Mouse (Mus musculus): ENCODE measurements at regions not wholly inside any gene's neighbourhood (a gene's known extent, or its start where the extent isn't known, plus 50 kb on each side); places are given as distances from the start of the nearest gene placed in this dataset.
"Not testable (repeated sequence)": the region's sequence is repeated elsewhere in the genome, so short reads cannot be mapped to it uniquely, and the experiment has no call there.

DNA sequence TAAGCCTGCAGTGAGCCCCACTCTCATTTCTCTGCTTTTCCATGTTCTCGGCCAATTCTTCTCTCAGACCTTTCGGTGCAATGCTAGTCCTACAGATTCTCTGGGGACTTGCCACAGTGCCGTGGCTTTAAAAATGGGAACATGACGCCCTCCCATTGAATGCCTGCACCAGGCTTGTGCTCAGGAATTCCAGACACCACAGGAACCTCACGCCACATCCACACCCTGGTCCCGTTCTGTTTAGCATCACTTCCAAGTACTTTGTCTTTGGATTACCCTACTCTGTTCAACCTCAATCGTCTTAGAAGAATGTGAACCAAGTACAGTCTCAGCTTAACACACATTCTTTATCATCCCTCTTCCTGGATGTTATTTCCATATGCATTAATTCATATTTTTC is 66.5 kb downstream of the Nabp1 start:
- H3K27ac ChIP-seq (ENCODE audit: low read depth, low read length), result no peak overlapping the region
- no peaks in the 10 kb centered on the region for H3K9me3 ChIP-seq (ENCODE audit: low read length)
- H3K36me3 ChIP-seq (ENCODE audit: insufficient read depth, low read length), result no peaks in the 10 kb centered on the region
- H3K4me1 ChIP-seq (ENCODE audit: insufficient read depth, low read length), result no peaks in the 10 kb centered on the region
- no peak overlapping the region for H3K4me3 ChIP-seq (ENCODE audit: low read depth, low read length)
- no peak overlapping the region for H3K4me2 ChIP-seq (ENCODE audit: low read depth, low read length, poor library complexity, severe bottlenecking)
- ATAC-seq (ENCODE audit: low FRiP score), result no peak
- no peaks in the 10 kb centered on the region for H3K27me3 ChIP-seq (ENCODE audit: insufficient read depth, low read length)
- WGBS, result 76% methylated on average over 7 of the region's 7 CpGs
- DNase-seq (ENCODE audit: low spot score), result no peak
- no peak overlapping the region for H3K9ac ChIP-seq (replicated peaks; ENCODE audit: low read length, poor library complexity, severe bottlenecking)
- TF ChIP-seq CTCF (IDR thresholded peaks at IDR 0.05), result no peak

DNA sequence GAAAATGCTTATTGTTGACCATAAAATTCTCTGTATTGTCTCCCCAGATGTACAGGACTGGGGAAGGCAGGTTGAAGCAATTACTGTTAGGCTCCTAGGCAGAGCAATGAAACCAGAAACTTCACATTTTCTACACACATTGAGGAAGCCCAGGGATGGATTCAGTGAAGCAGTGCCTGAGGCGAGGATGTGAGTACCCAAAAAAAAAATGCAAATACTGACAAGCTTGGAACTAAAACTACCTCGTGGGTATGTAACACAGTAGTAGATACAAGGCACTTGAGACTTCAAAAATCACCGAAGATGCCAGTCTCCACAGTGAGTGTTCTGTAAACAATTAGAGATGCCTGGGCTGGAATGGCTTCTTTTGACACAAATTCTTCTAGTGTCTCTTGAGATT is 74.6 kb downstream of the Nabp1 start:
- 77% methylated on average over 3 of the region's 3 CpGs for WGBS
- Histone ChIP-seq H3K36me3 (ENCODE audit: insufficient read depth, low read length) (no peaks in the 10 kb centered on the region), H3K9me3 (ENCODE audit: low read length) (no peaks in the 10 kb centered on the region), H3K4me2 (ENCODE audit: low read depth, low read length, poor library complexity, severe bottlenecking) (no peak overlapping the region), H3K27me3 (ENCODE audit: insufficient read depth, low read length) (no peaks in the 10 kb centered on the region), H3K4me3 (ENCODE audit: low read depth, low read length) (no peak overlapping the region), H3K27ac (ENCODE audit: low read depth, low read length) (no peak overlapping the region), H3K9ac (replicated peaks; ENCODE audit: low read length, poor library complexity, severe bottlenecking) (no peak overlapping the region), H3K4me1 (ENCODE audit: insufficient read depth, low read length) (no peaks in the 10 kb centered on the region)
- ATAC-seq (ENCODE audit: low FRiP score) (no peak), DNase-seq (ENCODE audit: low spot score) (no peak)
- TF ChIP-seq CTCF (IDR thresholded peaks at IDR 0.05), result no peak

DNA sequence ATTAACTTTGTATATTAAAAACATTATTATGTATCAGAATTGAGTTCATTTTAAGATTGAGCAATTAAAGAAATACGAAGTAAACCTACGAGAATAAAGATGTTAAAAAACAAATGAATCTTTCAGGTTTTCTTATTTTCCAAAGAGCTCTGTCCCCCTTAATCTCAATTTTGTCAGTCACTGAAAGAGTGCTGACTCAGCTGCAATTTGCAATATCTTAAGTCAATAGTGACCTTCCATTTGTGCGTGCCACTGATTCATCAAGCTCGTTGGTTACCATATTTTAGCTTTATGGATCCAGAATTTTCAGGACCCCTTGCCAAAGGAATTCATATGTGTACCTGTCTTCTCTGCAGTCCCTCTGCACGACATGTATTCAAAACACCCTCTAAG is 75.7 kb downstream of the Nabp1 start:
- Histone ChIP-seq H3K4me2 (ENCODE audit: low read depth, low read length, poor library complexity, severe bottlenecking) (no peak overlapping the region), H3K9me3 (ENCODE audit: low read length) (no peaks in the 10 kb centered on the region), H3K9ac (replicated peaks; ENCODE audit: low read length, poor library complexity, severe bottlenecking) (no peak overlapping the region), H3K27me3 (ENCODE audit: insufficient read depth, low read length) (no peaks in the 10 kb centered on the region), H3K4me3 (ENCODE audit: low read depth, low read length) (no peak overlapping the region), H3K36me3 (ENCODE audit: insufficient read depth, low read length) (no peaks in the 10 kb centered on the region), H3K4me1 (ENCODE audit: insufficient read depth, low read length) (no peaks in the 10 kb centered on the region), H3K27ac (ENCODE audit: low read depth, low read length) (no peak overlapping the region)
- TF ChIP-seq CTCF (IDR thresholded peaks at IDR 0.05), result no peak
- WGBS, result 95% methylated on average over 5 of the region's 5 CpGs
- DNase-seq (ENCODE audit: low spot score) (no peak), ATAC-seq (ENCODE audit: low FRiP score) (no peak)

DNA sequence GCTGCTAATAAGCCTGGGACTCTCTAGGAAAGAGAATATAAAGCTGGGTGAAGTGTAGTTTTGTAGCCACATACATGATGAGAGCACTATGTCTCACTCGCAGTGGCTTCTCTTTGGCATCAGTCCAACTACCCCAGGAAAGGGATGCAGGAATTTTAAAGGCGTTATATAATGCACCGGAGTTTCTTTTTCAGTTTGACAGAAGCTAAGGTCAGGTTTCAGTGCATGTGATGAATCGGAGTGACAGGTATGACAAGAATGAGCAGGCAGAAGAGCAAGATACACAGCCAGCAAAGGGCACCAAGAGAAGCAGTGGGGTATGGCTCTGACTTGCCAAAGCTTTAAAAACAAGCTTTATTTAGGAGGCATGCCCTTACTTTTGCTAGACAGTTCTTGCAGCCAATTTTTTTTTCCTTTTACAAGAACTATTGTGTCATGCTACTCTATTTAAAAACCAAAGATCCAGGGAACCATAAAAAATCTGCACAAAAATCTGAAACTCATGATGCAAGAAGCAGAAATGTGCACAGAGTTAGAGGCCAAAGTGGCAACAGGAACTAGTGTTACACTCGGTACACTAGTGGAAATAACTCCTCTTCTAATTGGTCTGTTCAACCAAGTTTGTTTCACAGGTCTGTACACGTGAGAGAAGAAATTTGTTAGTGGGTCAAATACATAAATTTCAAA is 76.2 kb downstream of the Nabp1 start:
- no peak for DNase-seq (ENCODE audit: low spot score)
- TF ChIP-seq CTCF (IDR thresholded peaks at IDR 0.05), result no peak

GRCm38 (mm10) chr1:51400541-51400940 is 77.7 kb downstream of the Nabp1 start:
- not testable (repeated sequence) for H3K36me3 ChIP-seq (ENCODE audit: insufficient read depth, low read length); H3K9me3 ChIP-seq (ENCODE audit: low read length); H3K4me1 ChIP-seq (ENCODE audit: insufficient read depth, low read length); H3K27me3 ChIP-seq (ENCODE audit: insufficient read depth, low read length); DNase-seq (ENCODE audit: low spot score); H3K27ac ChIP-seq (ENCODE audit: low read depth, low read length); H3K4me2 ChIP-seq (ENCODE audit: low read depth, low read length, poor library complexity, severe bottlenecking); ATAC-seq (ENCODE audit: low FRiP score); H3K4me3 ChIP-seq (ENCODE audit: low read depth, low read length); H3K9ac ChIP-seq (replicated peaks; ENCODE audit: low read length, poor library complexity, severe bottlenecking)
- WGBS, result 73% methylated on average over 4 of the region's 4 CpGs

More for the DNA sequence above, 76.2 kb downstream of the Nabp1 start:
- Histone ChIP-seq H3K27ac (ENCODE audit: low read depth, low read length) (no peak overlapping the region), H3K4me3 (ENCODE audit: low read depth, low read length) (no peak overlapping the region), H3K4me1 (ENCODE audit: insufficient read depth, low read length) (no peaks in the 10 kb centered on the region), H3K9ac (replicated peaks; ENCODE audit: low read length, poor library complexity, severe bottlenecking) (no peak overlapping the region), H3K36me3 (ENCODE audit: insufficient read depth, low read length) (no peaks in the 10 kb centered on the region), H3K27me3 (ENCODE audit: insufficient read depth, low read length) (no peaks in the 10 kb centered on the region), H3K9me3 (ENCODE audit: low read length) (no peaks in the 10 kb centered on the region), H3K4me2 (ENCODE audit: low read depth, low read length, poor library complexity, severe bottlenecking) (no peak overlapping the region)
- no peak for ATAC-seq (ENCODE audit: low FRiP score)
- 53% methylated on average over 6 of the region's 6 CpGs for WGBS

DNA sequence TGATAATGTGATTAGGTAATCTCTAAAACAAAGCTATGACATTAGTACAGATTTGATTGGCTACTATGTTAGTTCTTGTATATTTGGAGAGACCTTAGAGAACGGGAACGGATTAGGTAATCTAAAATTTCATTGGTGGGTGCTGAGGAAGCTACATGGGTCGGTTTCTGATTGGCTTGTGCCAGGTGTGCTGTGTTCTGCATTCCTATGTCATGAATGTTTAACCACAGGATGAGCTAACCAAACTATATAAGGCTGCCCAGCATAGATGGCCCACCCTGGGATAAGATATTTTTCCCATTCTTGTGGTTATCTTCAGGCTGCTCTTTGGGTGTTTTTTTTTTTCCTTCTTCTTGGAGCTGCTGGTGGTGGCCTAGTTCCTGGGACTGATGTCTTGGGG is 91.4 kb downstream of the Nabp1 start:
- no peak overlapping the region for H3K9ac ChIP-seq (replicated peaks; ENCODE audit: low read length, poor library complexity, severe bottlenecking)
- DNase-seq (ENCODE audit: low spot score) (no peak), ATAC-seq (ENCODE audit: low FRiP score) (no peak)
- H3K4me1 ChIP-seq (ENCODE audit: insufficient read depth, low read length), result no peaks in the 10 kb centered on the region
- H3K27me3 ChIP-seq (ENCODE audit: insufficient read depth, low read length), result no peaks in the 10 kb centered on the region
- no peaks in the 10 kb centered on the region for H3K36me3 ChIP-seq (ENCODE audit: insufficient read depth, low read length)
- H3K9me3 ChIP-seq (ENCODE audit: low read length), result no peaks in the 10 kb centered on the region
- no peak overlapping the region for H3K27ac ChIP-seq (ENCODE audit: low read depth, low read length)
- no peak overlapping the region for H3K4me2 ChIP-seq (ENCODE audit: low read depth, low read length, poor library complexity, severe bottlenecking)
- no peak for TF ChIP-seq CTCF (IDR thresholded peaks at IDR 0.05)
- 94% methylated on average over 3 of the region's 3 CpGs for WGBS
- no peak overlapping the region for H3K4me3 ChIP-seq (ENCODE audit: low read depth, low read length)
